Mouse (Mus musculus) midbrain, embryonic 11.5 days (tissue): ENCODE data around the gene Pafah2. TPM values are rescaled to one million over a fixed set of nuclear protein-coding genes. Genes with fewer than 3 reads are reported as not detected.

ENCODE experiments used
- ATAC-seq: fragments of 200-750 bp; cut with Nextera tagmentation; 2 replicates; pipeline ENCODE4 v1.8.0; 2017; ENCODE audit warnings: moderate TSS enrichment, moderate library complexity; ENCODE audit not compliant: low FRiP score
- DNase-seq: peaks from one replicate; pipeline ENCODE4 v3.0.0; 2015; ENCODE audit warnings: low spot score; ENCODE audit errors: missing footprints
- H3K27ac ChIP-seq: fragments of 300-500 bp; sonication (generic); 2 replicates; pipeline ENCODE4 v1.5.1; 2014; ENCODE audit warnings: low read depth, low read length
- H3K27me3 ChIP-seq: fragments of 300-500 bp; sonication (generic); 2 replicates; pipeline ENCODE4 v1.6.1; 2014; ENCODE audit warnings: mild to moderate bottlenecking, low read length, moderate library complexity, mixed read lengths; ENCODE audit not compliant: control insufficient read depth, insufficient read depth
- H3K36me3 ChIP-seq: fragments of 300-500 bp; sonication (generic); 2 replicates; pipeline ENCODE4 v1.6.1; 2014; ENCODE audit warnings: mild to moderate bottlenecking, low read length, moderate library complexity, mixed read lengths; ENCODE audit not compliant: control insufficient read depth, insufficient read depth
- H3K4me1 ChIP-seq: fragments of 300-500 bp; sonication (generic); 2 replicates; pipeline ENCODE4 v1.6.1; 2014; ENCODE audit warnings: low read length; ENCODE audit not compliant: control insufficient read depth, insufficient read depth
- H3K4me2 ChIP-seq: fragments of 300-500 bp; sonication (generic); 2 replicates; pipeline ENCODE4 v1.6.1; 2014; ENCODE audit warnings: mild to moderate bottlenecking, moderate library complexity
- H3K4me3 ChIP-seq: fragments of 300-500 bp; sonication (generic); 2 replicates; pipeline ENCODE4 v1.5.1; 2014; ENCODE audit warnings: low read depth, low read length
- H3K9ac ChIP-seq: fragments of 300-500 bp; sonication (generic); 2 replicates; pipeline ENCODE4 v1.6.1; 2014; ENCODE audit warnings: low read length
- H3K9me3 ChIP-seq: fragments of 300-500 bp; sonication (generic); 2 replicates; pipeline ENCODE4 v1.6.1; 2016; ENCODE audit warnings: low read length; ENCODE audit not compliant: control insufficient read depth
- WGBS: fragments of 180-500 bp; shearing (Covaris S2); extraction: QIAGEN DNeasy Blood & Tissue Kit; methylation state at CpG from one replicate; pipeline ENCODE4 v1.1.7; 2014; 5-methylcytosine and 5-hydroxymethylcytosine counted together
- polyA plus RNA-seq: library from polyadenylated mRNA; unstranded; fragments of >200 nt; fragmentation: Nextera tagmentation; extraction: Ambion mirVana; gene quantifications from 2 replicates; pipeline ENCODE4 v1.2.1, GENCODE M21; 2014

The Pafah2 gene
- polyA plus RNA-seq, 1 experiment from 2014 or later = 10.0 TPM

- Histone ChIP-seq H3K36me3 (no peaks in the 10 kb centered on the region), H3K27ac (no peak overlapping the region), H3K9me3 (no peaks in the 10 kb centered on the region), H3K4me2 (no peak overlapping the region), H3K27me3 (no peaks in the 10 kb centered on the region), H3K4me3 (no peak overlapping the region), H3K4me1 (peaks cover 5% of the 10 kb centered on the region), H3K9ac (no peak overlapping the region)
- 62% methylated on average over 7 of the region's 7 CpGs for WGBS
- DNase-seq (no peak), ATAC-seq (no peak)
Observed at GRCm38 (mm10) chr4:134457130-134457825, 61.2 kb downstream of the Pafah2 start.

GRCm38 (mm10) chr4:134458856-134459255 lies 62.7 kb downstream of the Pafah2 start:
- H3K27me3 ChIP-seq = no peaks in the 10 kb centered on the region
- no peaks in the 10 kb centered on the region for H3K36me3 ChIP-seq
- ATAC-seq = no peak
- WGBS = 81% methylated on average over 5 of the region's 5 CpGs
- H3K4me1 ChIP-seq = peaks cover under 1% of the 10 kb centered on the region
- no peak overlapping the region for H3K4me2 ChIP-seq
- H3K9me3 ChIP-seq = no peaks in the 10 kb centered on the region
- no peak overlapping the region for H3K27ac ChIP-seq
- no peak overlapping the region for H3K4me3 ChIP-seq
- DNase-seq = no peak
- no peak overlapping the region for H3K9ac ChIP-seq

- 89% methylated on average over 10 of the region's 10 CpGs for WGBS
- Histone ChIP-seq H3K27ac (no peak overlapping the region), H3K9me3 (no peaks in the 10 kb centered on the region), H3K4me3 (no peak overlapping the region), H3K4me2 (no peak overlapping the region), H3K36me3 (no peaks in the 10 kb centered on the region), H3K9ac (no peak overlapping the region), H3K4me1 (peaks cover under 1% of the 10 kb centered on the region; the same call in 1 of the 2 replicates), H3K27me3 (no peaks in the 10 kb centered on the region)
- ATAC-seq = no peak
- DNase-seq = no peak
Observed at GRCm38 (mm10) chr4:134460277-134460676, 64.2 kb downstream of the Pafah2 start.

- no peak overlapping the region for H3K4me2 ChIP-seq
- peaks cover 7% of the 10 kb centered on the region; the same call in 1 of the 2 replicates for H3K4me1 ChIP-seq
- DNase-seq (no peak), ATAC-seq (no peak)
- no peaks in the 10 kb centered on the region for H3K9me3 ChIP-seq
- no peak overlapping the region for H3K4me3 ChIP-seq
- no peaks in the 10 kb centered on the region for H3K36me3 ChIP-seq
- H3K27ac ChIP-seq = no peak overlapping the region
- no peak overlapping the region for H3K9ac ChIP-seq
- whole genome bisulfite sequencing = 81% methylated on average over 5 of the region's 5 CpGs
- no peaks in the 10 kb centered on the region for H3K27me3 ChIP-seq
Observed at GRCm38 (mm10) chr4:134461252-134461651, 65.1 kb downstream of the Pafah2 start.

GRCm38 (mm10) chr4:134465789-134466188 lies 69.7 kb downstream of the Pafah2 start:
- no peak overlapping the region for H3K4me2 ChIP-seq
- WGBS = 29% methylated on average over 12 of the region's 12 CpGs
- H3K27me3 ChIP-seq = no peaks in the 10 kb centered on the region
- H3K4me3 ChIP-seq = no peak overlapping the region
- DNase-seq (peak; percentile 89), ATAC-seq (no peak)
- 0 out of 2 replicates have a peak overlapping the region, but pooled peaks have one; percentile 18 for H3K9ac ChIP-seq
- peak overlapping the region; percentile 55 for H3K27ac ChIP-seq
- H3K36me3 ChIP-seq = peaks cover 1% of the 10 kb centered on the region
- H3K4me1 ChIP-seq = peaks cover 21% of the 10 kb centered on the region
- no peaks in the 10 kb centered on the region for H3K9me3 ChIP-seq

- Histone ChIP-seq H3K27ac (peak overlapping the region; percentile 95), H3K36me3 (peaks cover 8% of the 10 kb centered on the region), H3K4me3 (peak overlapping the region; percentile 67; the same call in 1 of the 2 replicates), H3K4me1 (peaks cover 24% of the 10 kb centered on the region), H3K27me3 (no peaks in the 10 kb centered on the region), H3K9me3 (no peaks in the 10 kb centered on the region), H3K9ac (peak overlapping the region; percentile 97), H3K4me2 (peak overlapping the region; percentile 97; the same call in 1 of the 2 replicates)
- peak; percentile 88 for DNase-seq
- ATAC-seq = no peak
- 60% methylated on average over 11 of the region's 11 CpGs for WGBS
Observed at GRCm38 (mm10) chr4:134466381-134467262, 70.5 kb downstream of the Pafah2 start.

GRCm38 (mm10) chr4:134467435-134468214 lies 71.5 kb downstream of the Pafah2 start:
- peak; percentile 26 for ATAC-seq
- Histone ChIP-seq H3K9ac (peak overlapping the region; percentile 97), H3K4me2 (peak overlapping the region; percentile 97), H3K27me3 (no peaks in the 10 kb centered on the region), H3K36me3 (peaks cover 12% of the 10 kb centered on the region), H3K9me3 (no peaks in the 10 kb centered on the region), H3K27ac (peak overlapping the region; percentile 95), H3K4me1 (peaks cover 24% of the 10 kb centered on the region), H3K4me3 (peak overlapping the region; percentile 67)
- DNase-seq = peak; percentile 97
- WGBS = under 1% methylated on average over 31 of the region's 31 CpGs

GRCm38 (mm10) chr4:134468215-134468575 lies 72.1 kb downstream of the Pafah2 start, which contains the start of gene Stmn1:
Gene Stmn1 (plus strand): TSS chr4:134468320.
- 0% methylated on average over 30 of the region's 31 CpGs for WGBS
- H3K9me3 ChIP-seq = no peaks in the 10 kb centered on the region

More at GRCm38 (mm10) chr4:134468215-134468575, 72.1 kb downstream of the Pafah2 start, which contains the start of gene Stmn1:
- peaks cover 12% of the 10 kb centered on the region for H3K36me3 ChIP-seq
- DNase-seq = peak; percentile 99
- peak within 1 kb of the TSS; percentile 95 for H3K27ac ChIP-seq
- peak within 1 kb of the TSS; percentile 67 for H3K4me3 ChIP-seq
- H3K27me3 ChIP-seq = no peaks in the 10 kb centered on the region
- H3K4me1 ChIP-seq = peaks cover 24% of the 10 kb centered on the region
- H3K4me2 ChIP-seq = peak within 1 kb of the TSS; percentile 97
- peak; percentile 93 for ATAC-seq
- peak within 1 kb of the TSS; percentile 97 for H3K9ac ChIP-seq
